Mouse (Mus musculus) stomach, embryonic 14.5 days (tissue): ENCODE data around the gene Adcy2. TPM values are rescaled to one million over a fixed set of nuclear protein-coding genes. Genes with fewer than 3 reads are reported as not detected.
A peak's percentile ranks its signal among the peaks of the same experiment; 100 is the strongest.

ENCODE experiments used
- ATAC-seq: fragments of 200-750 bp; cut with Nextera tagmentation; 2 replicates; pipeline ENCODE4 v1.8.0; 2017; ENCODE audit warnings: low read depth, moderate TSS enrichment; ENCODE audit not compliant: insufficient number of reproducible peaks, insufficient read depth, low FRiP score
- H3K27ac ChIP-seq: fragments of 300-500 bp; sonication (generic); 2 replicates; pipeline ENCODE4 v1.5.1; 2014; ENCODE audit warnings: mild to moderate bottlenecking, low read length, moderate library complexity, mixed read lengths
- H3K27me3 ChIP-seq: fragments of 300-500 bp; sonication (generic); 2 replicates; pipeline ENCODE4 v1.6.1; 2014; ENCODE audit warnings: low read length, control low read depth, mixed read lengths; ENCODE audit not compliant: control insufficient read depth, insufficient read depth
- H3K36me3 ChIP-seq: fragments of 300-500 bp; sonication (generic); 2 replicates; pipeline ENCODE4 v1.6.1; 2014; ENCODE audit warnings: mild to moderate bottlenecking, control low read depth, low read length, moderate library complexity, mixed read lengths; ENCODE audit not compliant: control insufficient read depth, insufficient read depth
- H3K4me1 ChIP-seq: fragments of 300-500 bp; sonication (generic); 2 replicates; pipeline ENCODE4 v1.6.1; 2014; ENCODE audit warnings: low read length, control low read depth, mixed read lengths; ENCODE audit not compliant: control insufficient read depth, insufficient read depth
- H3K4me2 ChIP-seq: fragments of 300-500 bp; sonication (generic); replicated peaks from 2 replicates; pipeline ENCODE4 v1.6.1; 2014; ENCODE audit warnings: low read depth, low read length, control low read depth
- H3K4me3 ChIP-seq: fragments of 300-500 bp; sonication (generic); 2 replicates; pipeline ENCODE4 v1.5.1; 2014; ENCODE audit warnings: low read depth, low read length, control low read depth
- H3K9ac ChIP-seq: fragments of 300-500 bp; sonication (generic); replicated peaks from 2 replicates; pipeline ENCODE4 v1.6.1; 2014; ENCODE audit warnings: low read depth, mild to moderate bottlenecking, control low read depth, low read length, moderate library complexity, mixed read lengths
- H3K9me3 ChIP-seq: fragments of 300-500 bp; sonication (generic); 2 replicates; pipeline ENCODE4 v1.6.1; 2016; ENCODE audit warnings: low read depth, low read length, control low read depth; ENCODE audit not compliant: control insufficient read depth
- WGBS: fragments of 180-500 bp; shearing (Covaris S2); extraction: QIAGEN DNeasy Blood & Tissue Kit; methylation state at CpG from one replicate; pipeline ENCODE4 v1.1.7; 2014; 5-methylcytosine and 5-hydroxymethylcytosine counted together
- polyA plus RNA-seq: library from polyadenylated mRNA; unstranded; fragments of >200 nt; fragmentation: Nextera tagmentation; extraction: Ambion mirVana; gene quantifications from 2 replicates; pipeline ENCODE4 v1.2.1, GENCODE M21; 2014

Adcy2 gene
- polyA plus RNA-seq, 1 experiment from 2014 or later = 5.0 TPM

- H3K9me3 ChIP-seq = no peaks in the 10 kb centered on the region
- peak; percentile 73; the same call in 1 of the 2 replicates for ATAC-seq
- WGBS = 59% methylated on average over 10 of the region's 10 CpGs
- no peak overlapping the region for H3K4me3 ChIP-seq
- H3K4me1 ChIP-seq = no peaks in the 10 kb centered on the region
- no peak overlapping the region for H3K9ac ChIP-seq
- no peaks in the 10 kb centered on the region for H3K27me3 ChIP-seq
- H3K36me3 ChIP-seq = peaks cover 35% of the 10 kb centered on the region
- peak overlapping the region; percentile 39; the same call in 1 of the 2 replicates for H3K27ac ChIP-seq
- H3K4me2 ChIP-seq = no peak overlapping the region
Observed at GRCm38 (mm10) chr13:68572966-68573913, 426.1 kb downstream of the Adcy2 start.

DNA sequence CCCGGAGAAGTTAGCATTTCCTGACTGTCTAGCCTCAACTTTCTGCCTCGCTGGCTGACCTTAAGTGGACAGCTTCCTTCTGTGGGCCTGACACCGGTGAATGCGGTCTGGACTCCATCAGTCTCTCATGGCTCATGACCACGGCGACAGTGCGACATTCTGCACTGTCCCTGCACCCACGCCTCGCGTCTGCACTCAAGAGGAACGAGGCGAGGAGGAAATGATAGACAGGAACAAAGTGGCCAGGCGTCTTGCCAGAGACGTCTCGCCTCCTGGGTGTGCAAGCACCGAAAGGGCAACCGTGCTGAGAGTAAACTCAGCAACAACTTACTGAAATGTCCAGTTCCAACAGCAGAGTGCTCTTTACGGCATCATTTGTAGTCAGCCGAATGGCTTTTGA, 427.1 kb downstream of the Adcy2 start:
- ATAC-seq = no peak
- H3K27ac ChIP-seq = no peak overlapping the region
- H3K36me3 ChIP-seq = peaks cover 31% of the 10 kb centered on the region

More for the DNA sequence above, 427.1 kb downstream of the Adcy2 start:
- Histone ChIP-seq H3K4me1 (no peaks in the 10 kb centered on the region), H3K9me3 (no peaks in the 10 kb centered on the region), H3K9ac (no peak overlapping the region), H3K4me3 (no peak overlapping the region), H3K27me3 (no peaks in the 10 kb centered on the region), H3K4me2 (no peak overlapping the region)
- 84% methylated on average over 19 of the region's 19 CpGs for WGBS
